Mouse (Mus musculus): ENCODE data around the gene Zfp217.

Zfp217 gene

DNA sequence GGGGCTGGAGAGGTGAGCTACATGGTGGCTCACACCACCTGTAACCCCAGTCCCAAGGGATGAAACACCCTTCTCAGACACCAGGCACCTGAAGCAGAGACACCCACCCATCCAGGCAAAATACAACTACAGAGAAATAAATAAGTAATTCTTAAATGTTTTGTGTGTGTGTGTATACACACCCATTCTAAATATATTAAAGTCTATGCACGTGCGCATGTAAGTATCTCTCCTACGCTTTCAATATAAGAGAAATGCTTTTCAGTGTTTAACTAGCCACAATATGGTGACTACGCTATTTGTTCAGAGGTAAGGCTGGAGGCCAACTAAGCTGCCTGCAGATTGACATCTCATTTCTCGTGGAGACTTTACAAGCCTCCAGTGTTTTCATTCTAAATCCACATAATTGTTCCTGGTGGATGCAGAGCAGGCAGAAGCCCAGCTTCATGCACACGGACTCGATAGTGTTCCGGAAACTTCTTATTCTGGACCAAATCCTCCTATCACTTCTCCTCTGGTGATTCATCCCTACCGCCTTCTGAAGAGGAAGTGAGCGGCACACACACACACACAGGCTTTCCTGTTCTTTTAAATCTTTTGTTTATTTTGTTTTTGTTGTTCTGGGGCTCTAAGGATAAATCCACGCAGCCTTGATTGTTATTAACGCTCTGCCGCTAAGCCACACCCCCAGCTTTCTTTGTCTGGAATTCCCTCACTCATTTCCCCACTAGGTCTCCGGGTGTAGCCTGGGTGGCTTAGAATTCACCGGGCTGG is 12.1 kb upstream of the Zfp217 start:
- DNase-seq (ENCODE audit: low spot score in 2 of 2) = no peak

DNA sequence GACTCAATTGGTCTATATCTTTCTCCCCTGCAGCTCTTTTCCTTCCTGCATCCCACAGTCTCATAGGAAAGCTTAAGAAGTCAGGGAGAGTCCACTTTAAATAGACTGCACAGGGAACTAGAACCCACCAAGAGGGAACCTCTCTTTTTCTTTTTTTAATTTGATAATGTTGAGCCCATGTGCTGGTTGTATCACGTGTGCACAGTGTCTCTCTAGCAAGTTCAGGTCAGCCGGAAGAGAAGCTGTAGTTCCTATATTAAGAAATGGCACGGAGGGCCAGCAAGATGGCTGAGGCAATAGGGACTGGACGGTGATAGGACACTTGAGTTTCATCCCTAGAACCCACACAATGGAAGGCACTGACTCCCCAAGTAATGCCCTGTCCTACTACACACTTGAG is 11.1 kb upstream of the Zfp217 start:
- no peak for DNase-seq (ENCODE audit: low spot score in 2 of 2)

DNA sequence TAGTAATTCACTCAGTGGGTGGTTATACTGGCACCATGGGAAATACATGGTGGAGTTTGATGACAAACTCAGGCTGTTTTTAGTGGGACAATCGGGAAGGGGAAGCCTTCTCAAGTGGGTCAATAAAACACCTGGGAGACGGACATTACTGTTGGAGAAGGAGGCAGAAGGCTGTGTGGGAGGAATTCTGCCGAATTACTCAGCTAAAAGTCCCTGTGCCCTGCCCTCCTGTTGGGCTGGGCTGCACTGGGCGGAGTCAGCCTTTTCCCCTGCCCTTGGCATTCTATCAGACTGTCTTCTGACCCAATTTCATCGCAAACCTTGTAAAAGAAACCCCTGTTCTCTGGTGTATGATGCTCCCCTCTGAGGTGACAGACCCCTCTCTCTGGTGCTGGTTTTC is 10.3 kb upstream of the Zfp217 start:
- peak; percentile 39 to 47 for DNase-seq (ENCODE audit: low spot score in 2 of 2)

DNA sequence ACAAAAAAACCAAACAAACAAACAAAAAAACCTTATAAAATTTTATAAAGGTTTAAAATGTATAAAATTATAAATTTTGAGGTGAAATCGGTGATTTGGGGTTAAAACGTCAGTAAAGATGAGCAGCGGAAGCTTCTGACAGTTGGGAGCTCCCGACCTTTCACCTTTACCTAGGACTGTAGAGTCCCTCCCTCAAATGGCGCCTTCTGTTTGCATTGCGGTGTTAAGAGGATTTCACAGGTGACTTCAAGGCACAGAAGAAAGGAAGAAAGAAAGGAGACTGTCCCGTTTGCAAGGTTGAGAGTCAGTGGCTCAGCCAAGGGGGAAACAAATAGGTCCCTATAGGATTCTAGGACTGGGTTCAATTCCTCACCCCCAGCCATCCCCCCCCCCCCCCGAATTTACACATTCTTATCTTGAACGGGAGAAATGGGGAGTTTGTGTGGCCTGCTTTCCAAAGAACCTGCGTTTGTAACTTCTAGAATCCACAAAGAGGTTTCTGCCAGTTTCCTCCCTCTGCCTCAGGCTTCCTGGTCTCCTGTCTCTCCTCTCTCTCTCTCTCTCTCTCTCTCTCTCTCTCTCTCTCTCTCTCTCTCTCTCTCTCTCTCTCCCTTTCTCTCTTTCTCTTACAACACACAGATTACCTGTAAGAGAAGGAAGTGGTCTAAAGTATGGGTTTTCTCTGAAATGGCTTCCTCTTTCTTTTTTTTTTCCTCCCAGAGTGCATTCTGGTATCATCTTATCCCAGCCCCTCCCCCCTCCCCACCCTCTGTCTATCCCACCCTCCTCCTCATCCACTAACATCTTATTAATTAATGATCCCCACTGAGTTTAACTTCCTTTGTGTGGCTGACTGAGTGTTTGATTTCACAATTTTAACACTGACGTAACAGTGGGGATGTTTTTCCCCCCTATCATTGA is 9.6 kb upstream of the Zfp217 start:
- DNase-seq (ENCODE audit: low spot score in 2 of 2) = no peak

DNA sequence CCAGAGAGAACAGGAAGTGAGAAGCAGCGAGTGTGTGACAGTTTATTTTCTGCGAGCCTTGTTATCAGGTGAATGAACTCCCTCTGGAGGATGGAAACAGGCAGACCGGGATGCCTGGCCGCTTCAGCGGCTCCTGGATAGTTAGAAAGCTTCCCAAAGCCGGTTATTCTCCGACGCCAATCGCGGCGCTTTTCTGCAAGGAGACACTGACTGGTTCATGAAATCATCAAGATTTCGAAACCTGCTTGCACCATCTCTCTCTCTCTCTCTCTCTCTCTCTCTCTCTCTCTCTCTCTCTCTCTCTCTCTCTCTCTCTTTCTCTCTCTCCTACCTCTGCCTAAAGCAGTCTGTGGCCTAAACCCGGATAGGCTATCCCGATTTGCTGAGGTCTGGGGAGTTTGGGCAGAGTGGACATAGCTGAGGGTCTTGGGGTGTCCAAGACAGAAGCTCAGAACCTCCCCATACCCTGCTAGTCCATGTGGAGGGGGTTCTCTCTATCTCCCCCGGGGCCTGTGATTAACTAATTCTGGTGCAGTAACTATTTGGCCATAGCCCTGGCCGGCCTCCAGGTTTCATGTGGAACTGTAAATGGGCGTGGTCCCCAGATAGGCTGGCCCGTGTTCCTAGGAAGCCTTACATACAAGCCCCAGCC is 7.3 kb upstream of the Zfp217 start:
- DNase-seq (ENCODE audit: low spot score in 2 of 2) = peak; percentile 66 to 67

DNA sequence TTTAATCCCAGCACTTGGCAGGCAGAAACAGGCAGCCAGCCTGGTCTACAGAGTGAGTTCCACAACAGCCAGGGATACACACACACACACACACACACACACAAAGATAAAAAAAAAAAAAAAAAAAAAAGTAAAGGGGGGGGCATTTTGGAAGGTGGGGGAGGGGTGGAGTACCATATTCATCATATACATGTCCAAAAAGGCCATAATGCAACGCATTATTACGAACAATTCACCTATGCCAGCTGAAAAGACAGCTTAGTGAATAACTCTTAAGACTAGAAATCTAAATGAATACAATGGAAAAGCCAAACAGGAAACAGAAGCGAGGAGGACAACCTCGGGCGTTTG is 6.8 kb upstream of the Zfp217 start:
- DNase-seq (ENCODE audit: low spot score in 2 of 2) = no peak

DNA sequence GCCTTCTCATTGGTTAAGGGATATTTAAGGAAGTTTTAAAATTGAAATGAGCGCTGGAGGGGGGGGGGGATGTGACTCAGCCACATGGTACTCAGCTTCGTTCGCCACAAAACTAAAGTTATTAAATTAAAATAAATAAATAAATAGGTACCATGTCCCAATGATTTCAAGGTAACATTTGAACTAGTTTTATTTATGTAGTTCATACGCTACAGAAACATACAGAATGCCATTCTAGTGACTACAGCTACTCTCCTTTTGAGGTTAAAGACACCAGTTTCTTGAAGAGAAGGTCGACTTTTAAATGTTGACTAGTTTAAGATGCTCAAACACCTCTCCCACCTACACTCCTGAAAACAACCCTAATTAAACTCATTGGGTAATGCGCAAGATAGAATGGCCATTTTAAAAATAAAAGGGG is 6.4 kb upstream of the Zfp217 start:
- no peak for DNase-seq (ENCODE audit: low spot score in 2 of 2)

DNA sequence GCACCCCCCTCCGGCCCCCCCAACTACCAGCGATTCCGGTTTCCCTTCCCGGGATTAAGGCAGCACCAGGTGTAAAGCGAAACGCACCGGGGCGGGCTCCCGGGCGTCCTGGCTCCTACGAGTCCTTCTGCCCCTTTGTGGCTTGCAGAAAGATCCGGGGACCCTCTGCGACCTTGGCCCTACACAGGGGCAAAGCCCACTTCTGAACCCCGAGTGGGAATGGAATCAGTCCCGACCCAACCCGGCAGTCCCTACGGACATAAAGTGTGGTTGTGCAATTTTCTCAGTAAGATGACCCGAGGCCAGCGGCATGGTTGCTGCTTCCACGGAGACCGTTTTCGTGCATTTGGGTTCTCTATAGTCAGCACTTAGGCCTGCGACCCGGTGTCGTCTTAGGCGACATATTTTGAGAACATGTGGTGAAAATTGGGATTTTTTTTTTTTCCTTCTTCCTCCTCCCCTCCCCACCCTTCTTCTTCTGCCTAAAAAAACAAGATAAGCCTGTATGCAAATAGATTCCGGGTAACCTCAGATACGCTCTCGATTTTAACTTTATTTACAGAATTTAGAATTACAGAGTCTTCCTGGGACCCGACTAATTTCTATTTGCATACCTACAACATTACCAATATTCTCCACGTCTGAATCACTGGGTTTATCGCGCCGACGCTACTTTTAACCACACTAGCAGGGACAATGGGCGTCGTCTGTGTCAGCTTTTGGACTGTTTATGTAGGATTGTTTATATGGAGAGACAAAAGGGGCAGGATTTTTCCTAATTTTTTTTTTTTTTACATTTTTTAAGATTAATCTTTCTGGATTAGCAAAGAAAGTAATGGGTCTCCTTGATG is 5.7 kb upstream of the Zfp217 start:
- peak; percentile 33 to 43 for DNase-seq (ENCODE audit: low spot score in 2 of 2)

DNA sequence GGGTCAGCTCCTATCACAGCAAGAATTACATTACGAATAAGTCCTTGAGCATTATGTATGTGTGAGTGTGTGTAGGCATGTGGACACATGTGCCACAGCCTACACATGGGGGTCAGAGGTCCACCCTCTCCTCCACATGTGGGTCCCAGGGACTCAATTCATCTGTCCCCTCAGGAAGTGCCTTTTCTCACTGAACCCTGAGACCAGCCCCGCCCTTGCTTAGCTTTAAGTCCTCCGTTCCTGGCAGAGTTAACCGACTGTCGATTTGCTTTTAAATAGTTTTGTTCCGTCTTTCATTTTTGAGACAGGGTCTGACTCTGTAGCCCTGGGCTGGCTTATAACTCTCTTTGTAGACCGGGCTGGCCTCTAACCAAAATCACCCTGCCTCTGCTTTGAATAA is 5.0 kb upstream of the Zfp217 start:
- DNase-seq (ENCODE audit: low spot score in 2 of 2) = no peak

DNA sequence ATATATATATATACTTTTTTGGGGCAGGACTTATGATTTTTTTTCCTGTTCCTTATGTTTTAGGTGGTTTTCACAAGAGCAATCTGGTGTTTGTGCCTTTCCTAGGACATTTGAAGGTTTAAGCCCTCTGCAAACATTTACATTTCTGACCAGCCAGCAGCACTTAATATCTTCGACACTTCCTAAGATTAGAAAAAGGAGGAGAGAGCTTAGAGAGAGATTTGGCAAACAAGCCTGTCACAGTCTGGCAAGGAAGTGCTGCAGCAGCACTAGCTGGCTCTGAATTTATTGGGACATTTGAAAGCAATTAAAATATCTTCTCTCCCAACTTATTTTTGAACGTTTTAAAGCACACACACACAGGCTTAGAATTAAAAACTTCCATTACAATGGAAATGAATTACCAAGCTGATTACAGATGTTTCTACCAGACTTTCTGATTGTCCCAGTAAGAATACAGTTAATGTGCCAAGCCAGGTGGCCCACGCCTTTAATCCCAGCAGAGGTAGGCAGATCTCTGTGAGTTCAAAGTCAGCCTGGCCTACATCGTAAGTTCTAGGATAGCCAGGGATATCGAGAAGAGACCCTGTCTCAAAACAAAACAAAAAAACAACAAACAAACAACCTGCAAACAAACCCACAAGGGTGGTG is 4.3 kb upstream of the Zfp217 start:
- DNase-seq (ENCODE audit: low spot score in 2 of 2) = no peak

DNA sequence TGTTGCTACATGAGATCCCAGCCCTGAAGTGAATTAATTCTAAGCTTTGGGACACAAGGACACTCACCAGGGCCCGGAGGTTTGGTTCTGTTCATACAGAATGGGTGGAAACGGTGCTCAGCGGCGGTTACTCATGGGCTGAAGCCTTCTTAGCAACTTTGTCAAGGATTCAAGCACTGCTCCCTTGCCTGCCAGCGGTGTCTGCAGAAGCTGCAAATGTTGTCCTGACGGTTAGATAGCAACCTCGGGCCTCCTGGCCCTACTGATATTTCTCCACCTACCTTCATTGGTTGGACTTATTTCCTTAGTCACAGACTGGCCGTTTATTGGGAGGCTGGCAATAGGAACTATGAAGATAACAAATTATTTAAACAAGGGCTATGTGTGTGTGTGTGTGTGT is 3.6 kb upstream of the Zfp217 start:
- peak; percentile 34 to 43 for DNase-seq (ENCODE audit: low spot score in 2 of 2)

DNA sequence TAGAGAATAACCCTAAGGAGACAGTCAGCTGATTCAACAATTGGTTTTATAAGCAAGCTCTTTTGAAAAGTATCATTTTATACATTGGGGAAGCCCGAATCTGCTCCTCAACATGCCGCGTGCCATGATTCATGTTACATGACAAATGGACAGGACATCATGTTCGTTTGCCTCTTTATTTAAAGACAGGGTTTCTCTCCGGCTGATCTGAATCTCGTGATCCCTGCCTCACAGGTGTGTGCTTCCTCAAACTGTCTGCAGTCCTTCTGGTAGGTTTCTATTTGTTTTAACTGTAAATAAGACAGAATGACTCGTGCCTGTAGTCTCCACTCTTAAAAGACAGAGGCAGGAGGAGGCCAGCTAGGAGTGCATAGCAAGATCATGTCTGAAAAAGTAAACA is 925 bp upstream of the Zfp217 start:
- no peak for DNase-seq (ENCODE audit: low spot score in 2 of 2)

DNA sequence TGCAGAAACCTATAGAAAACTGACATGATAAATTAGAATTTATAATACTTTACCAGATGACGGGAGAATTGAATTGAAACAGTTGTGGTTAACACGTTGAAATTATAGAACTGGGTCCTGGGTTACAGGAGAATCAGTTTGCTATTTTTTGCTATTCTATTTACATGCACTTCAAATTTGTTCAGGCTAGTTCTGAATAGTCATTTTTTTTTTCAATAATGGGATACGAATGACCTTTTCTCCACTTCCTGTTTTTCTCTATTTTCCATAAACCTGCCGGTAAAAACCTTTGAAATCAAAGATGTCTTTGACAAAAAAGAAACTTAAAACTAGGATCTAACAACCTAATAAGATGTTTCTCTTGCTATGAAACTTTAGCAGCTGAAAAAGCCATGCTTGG is 733 bp downstream of the Zfp217 start:
- DNase-seq (ENCODE audit: low spot score in 2 of 2) = no peak

DNA sequence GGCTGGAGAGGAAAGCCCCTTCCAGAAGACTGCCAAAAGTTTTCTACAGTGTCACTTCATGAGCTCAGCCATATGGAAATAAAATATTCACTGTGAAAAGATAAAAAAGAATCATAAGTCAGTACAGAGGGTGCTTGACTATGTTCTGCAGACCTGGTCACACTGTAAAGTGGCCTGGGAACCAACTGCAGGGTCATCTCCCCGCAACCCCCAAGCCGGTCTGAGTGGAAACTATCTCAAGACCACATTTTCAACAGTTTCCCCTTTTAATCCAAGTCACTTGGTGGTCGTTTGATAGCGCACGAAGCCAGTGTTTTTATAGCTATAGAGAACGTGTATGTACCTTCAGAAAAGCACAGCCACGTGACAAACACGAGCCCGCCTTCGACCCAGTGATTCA is 3.6 kb downstream of the Zfp217 start:
- DNase-seq (ENCODE audit: low spot score in 2 of 2) = no peak

DNA sequence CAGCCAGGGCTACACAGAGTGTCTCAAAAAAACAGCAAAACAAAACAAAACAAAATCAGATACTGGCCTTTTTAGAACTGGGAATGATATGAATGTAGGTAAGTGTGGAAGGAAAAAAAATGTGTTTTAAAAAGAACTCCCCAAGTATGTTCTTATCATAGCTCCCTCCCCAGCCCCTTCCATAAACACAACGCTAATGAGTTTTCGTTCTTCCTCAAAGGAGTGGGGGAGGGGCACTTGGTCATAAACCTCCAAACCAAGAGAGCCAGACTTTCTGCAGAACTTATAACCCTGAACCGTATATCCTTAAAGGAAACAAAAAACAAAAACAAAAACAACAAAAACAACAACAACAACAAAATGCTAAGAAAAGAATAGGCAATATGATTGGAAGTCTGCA is 4.0 kb downstream of the Zfp217 start:
- no peak for DNase-seq (ENCODE audit: low spot score in 2 of 2)

DNA sequence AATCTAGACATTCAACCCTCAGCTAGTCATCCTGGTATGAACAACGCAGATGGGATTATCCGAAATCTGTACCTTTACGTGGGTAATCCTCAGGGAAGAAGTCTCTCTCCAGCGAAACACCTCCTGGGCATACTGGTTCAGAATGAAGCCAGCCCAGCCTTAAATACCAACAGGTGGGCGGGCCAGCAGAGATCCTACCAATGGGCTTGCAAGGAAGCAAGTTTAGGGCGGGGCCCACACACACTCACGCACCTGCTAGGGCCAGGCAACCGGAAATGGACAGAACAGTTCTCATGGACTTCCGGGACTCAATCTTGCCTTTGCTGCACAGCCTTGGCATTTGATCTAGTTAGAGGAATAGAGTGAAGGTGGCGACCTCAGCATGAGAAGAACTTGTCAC is 5.4 kb downstream of the Zfp217 start:
- DNase-seq (ENCODE audit: low spot score in 2 of 2) = no peak

DNA sequence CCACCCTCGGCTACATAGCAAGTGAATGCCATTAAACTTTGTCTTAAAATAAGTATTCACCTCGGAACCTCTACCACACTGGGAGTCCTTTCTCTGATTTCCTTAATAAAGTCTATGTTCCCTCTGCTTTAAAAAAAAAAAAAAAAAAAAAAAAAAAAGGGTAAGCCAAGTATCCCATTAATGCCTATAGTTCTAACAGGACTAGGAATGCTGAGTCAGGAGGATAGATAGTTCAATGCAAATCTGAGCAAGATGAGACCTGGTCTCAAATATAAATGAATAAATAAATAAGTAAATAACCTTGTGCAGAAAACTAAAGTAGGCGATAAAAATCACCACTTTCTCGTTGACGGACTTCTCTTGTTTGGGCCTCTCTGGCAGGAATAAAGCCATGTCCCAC is 6.4 kb downstream of the Zfp217 start:
- DNase-seq (ENCODE audit: low spot score in 2 of 2) = no peak

DNA sequence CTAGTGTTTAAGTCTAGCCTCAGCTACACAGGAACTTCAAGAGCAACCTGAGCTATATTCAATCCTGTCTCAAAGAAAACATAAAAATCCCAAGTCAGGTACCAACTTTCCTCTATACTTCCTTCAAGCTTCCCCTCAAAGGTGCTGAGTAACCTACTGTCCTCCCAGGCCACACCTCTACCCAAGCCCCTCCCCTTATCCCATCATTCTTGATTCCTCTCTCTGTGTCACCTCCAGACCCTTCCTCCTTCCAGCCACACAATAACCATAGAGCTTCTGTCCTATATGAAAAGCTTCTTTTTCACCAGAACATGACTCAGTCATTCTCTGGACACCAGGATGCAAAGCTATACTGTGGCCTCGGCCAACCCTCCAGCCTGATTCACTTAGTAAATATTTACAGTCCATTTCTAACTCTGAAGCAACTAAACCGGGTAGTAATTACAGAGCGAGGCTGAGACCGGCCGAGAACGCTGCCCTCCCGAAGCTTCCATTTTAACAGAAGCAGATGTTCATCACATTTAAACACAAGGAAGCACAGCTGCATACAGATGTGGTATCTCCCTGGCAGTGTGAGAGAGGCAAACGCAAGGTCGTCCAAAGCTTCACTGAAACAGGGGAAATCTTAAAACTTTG is 8.4 kb downstream of the Zfp217 start:
- no peak for DNase-seq (ENCODE audit: low spot score in 2 of 2)

DNA sequence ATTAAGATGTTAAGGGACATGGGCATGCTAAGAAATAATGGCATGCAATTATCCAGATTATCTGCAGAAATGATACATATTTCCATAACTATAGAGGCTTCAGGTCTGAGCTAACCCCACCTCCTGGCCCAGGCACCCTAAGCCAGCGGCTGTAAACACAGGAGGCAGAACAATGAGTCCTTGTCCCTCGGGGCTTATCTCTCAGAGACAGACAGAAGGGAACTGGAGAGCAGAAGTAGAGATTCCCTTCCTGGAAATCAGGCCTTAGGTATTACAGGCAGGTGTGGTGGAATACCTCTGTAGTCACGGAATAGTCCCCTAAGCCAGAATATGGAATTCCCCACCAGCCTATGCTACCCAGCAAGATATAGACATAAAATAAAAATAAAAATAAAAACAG is 11.0 kb downstream of the Zfp217 start:
- no peak for DNase-seq (ENCODE audit: low spot score in 2 of 2)

DNA sequence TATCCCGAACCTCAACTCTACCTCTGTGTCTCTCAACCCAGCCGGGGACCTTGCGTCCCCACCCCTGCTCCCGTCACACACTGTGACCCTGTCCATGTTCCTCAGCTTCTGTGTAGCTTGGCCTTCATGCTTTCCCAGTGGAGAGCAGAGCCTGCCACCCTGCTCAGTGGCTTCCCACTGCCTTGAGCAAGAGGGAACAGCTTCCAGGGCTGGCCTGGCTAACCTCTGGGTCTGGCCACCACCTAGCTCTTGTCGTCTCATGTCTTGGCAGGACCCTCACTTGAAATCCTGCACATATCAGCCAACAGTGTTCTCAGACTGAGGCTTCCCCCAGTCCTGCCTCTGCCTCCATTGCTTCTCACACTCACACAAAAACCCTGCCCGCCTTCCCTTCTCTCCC is 12.1 kb downstream of the Zfp217 start:
- no peak for DNase-seq (ENCODE audit: low spot score in 2 of 2)
